Mouse (Mus musculus): ENCODE measurements around the gene Slc44a2. TPM values are rescaled to one million over a fixed set of nuclear protein-coding genes. Genes with fewer than 3 reads are reported as not detected.

Slc44a2 gene
- polyA plus RNA-seq, 1 experiment from 2014 or later, result 74.4 TPM

DNA sequence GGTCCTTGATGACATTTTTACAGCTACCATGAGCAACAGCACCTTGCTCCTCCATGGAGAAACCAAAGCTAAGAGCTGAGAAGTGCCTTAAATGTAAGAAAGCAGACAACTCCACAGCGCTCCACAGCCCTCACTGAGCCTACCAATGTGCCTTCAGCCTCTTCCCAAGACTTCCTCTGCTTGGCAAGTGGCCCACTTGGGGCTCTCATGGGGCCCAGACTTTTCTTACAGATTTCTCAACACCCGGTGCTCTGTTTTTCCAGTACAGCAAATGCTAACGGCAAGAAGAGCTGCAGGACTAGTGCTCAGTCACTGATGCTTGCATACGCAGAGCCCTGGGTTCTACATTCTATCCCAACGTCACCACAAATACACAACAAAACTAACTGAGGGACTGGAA is 42.7 kb upstream of the Slc44a2 start:
- H3K4me3 ChIP-seq (ENCODE audit: low read length), result no peak overlapping the region
- peaks cover 12% of the 10 kb centered on the region for H3K4me1 ChIP-seq (ENCODE audit: control insufficient read depth, insufficient read depth, low read length)
- no peak overlapping the region for H3K27ac ChIP-seq (ENCODE audit: low read length)
- no peak overlapping the region for H3K4me2 ChIP-seq (ENCODE audit: low read depth, low read length)
- no peaks in the 10 kb centered on the region for H3K9me3 ChIP-seq (replicated peaks; ENCODE audit: control insufficient read depth, low read length)
- no peak overlapping the region for H3K9ac ChIP-seq (ENCODE audit: low read length)
- H3K27me3 ChIP-seq (ENCODE audit: control insufficient read depth, insufficient read depth, low read length), result no peaks in the 10 kb centered on the region
- ATAC-seq (replicated peaks; ENCODE audit: extremely low read depth, insufficient read depth, low FRiP score), result no peak
- WGBS, result 87% methylated on average over 5 of the region's 5 CpGs
- H3K36me3 ChIP-seq (ENCODE audit: control insufficient read depth, insufficient read depth), result peaks cover 73% of the 10 kb centered on the region

DNA sequence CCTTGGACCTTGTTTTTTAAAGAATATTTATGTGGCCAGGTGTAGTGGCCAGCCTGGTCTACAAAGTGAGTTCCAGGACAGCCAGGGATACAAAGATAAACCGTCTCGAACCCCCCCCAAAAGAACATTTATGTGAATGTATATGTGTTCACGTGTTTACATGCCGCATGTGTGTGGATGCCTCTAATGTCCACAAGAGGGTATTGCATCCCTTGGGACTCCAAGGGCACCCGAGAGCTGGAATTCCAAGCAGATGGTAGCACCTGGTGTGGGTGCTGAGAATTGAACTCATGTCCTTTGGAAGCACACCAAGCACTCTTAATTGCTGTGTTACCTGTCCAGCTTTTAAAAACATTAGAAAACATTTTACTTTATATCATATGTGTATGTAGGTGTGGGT is 36.9 kb upstream of the Slc44a2 start:
- Histone ChIP-seq H3K9me3 (replicated peaks; ENCODE audit: control insufficient read depth, low read length) (no peaks in the 10 kb centered on the region), H3K27ac (ENCODE audit: low read length) (no peak overlapping the region), H3K4me2 (ENCODE audit: low read depth, low read length) (no peak overlapping the region), H3K9ac (ENCODE audit: low read length) (no peak overlapping the region), H3K27me3 (ENCODE audit: control insufficient read depth, insufficient read depth, low read length) (no peaks in the 10 kb centered on the region), H3K4me1 (ENCODE audit: control insufficient read depth, insufficient read depth, low read length) (peaks cover 13% of the 10 kb centered on the region), H3K36me3 (ENCODE audit: control insufficient read depth, insufficient read depth) (peaks cover 44% of the 10 kb centered on the region), H3K4me3 (ENCODE audit: low read length) (no peak overlapping the region)
- 92% methylated on average over 5 of the region's 5 CpGs for WGBS
- no peak for ATAC-seq (replicated peaks; ENCODE audit: extremely low read depth, insufficient read depth, low FRiP score)

- Histone ChIP-seq H3K4me1 (ENCODE audit: control insufficient read depth, insufficient read depth, low read length) (peaks cover 17% of the 10 kb centered on the region), H3K9me3 (replicated peaks; ENCODE audit: control insufficient read depth, low read length) (no peaks in the 10 kb centered on the region), H3K27ac (ENCODE audit: low read length) (no peak overlapping the region), H3K4me3 (ENCODE audit: low read length) (no peak overlapping the region), H3K36me3 (ENCODE audit: control insufficient read depth, insufficient read depth) (peaks cover 44% of the 10 kb centered on the region), H3K27me3 (ENCODE audit: control insufficient read depth, insufficient read depth, low read length) (no peaks in the 10 kb centered on the region), H3K4me2 (ENCODE audit: low read depth, low read length) (no peak overlapping the region), H3K9ac (ENCODE audit: low read length) (no peak overlapping the region)
- no peak for ATAC-seq (replicated peaks; ENCODE audit: extremely low read depth, insufficient read depth, low FRiP score)
- WGBS, result 82% methylated on average over 3 of the region's 3 CpGs
These were observed 36.5 kb upstream of the Slc44a2 start for GRCm38 (mm10) chr9:21283994-21284393.

GRCm38 (mm10) chr9:21286753-21287152 is 33.7 kb upstream of the Slc44a2 start:
- Histone ChIP-seq H3K9me3 (replicated peaks; ENCODE audit: control insufficient read depth, low read length) (no peaks in the 10 kb centered on the region), H3K27ac (ENCODE audit: low read length) (no peak overlapping the region), H3K36me3 (ENCODE audit: control insufficient read depth, insufficient read depth) (peaks cover 22% of the 10 kb centered on the region), H3K9ac (ENCODE audit: low read length) (peak overlapping the region; percentile 87), H3K27me3 (ENCODE audit: control insufficient read depth, insufficient read depth, low read length) (no peaks in the 10 kb centered on the region), H3K4me2 (ENCODE audit: low read depth, low read length) (peak overlapping the region; percentile 80), H3K4me3 (ENCODE audit: low read length) (peak overlapping the region; percentile 87), H3K4me1 (ENCODE audit: control insufficient read depth, insufficient read depth, low read length) (peaks cover 29% of the 10 kb centered on the region)
- 33% methylated on average over 3 of the region's 3 CpGs for WGBS
- no peak for ATAC-seq (replicated peaks; ENCODE audit: extremely low read depth, insufficient read depth, low FRiP score)

GRCm38 (mm10) chr9:21287571-21288402 is 32.7 kb upstream of the Slc44a2 start, which contains the start of gene Kri1:
Kri1 (minus strand) TSS chr9:21287969.
- Histone ChIP-seq H3K4me1 (ENCODE audit: control insufficient read depth, insufficient read depth, low read length) (peaks cover 29% of the 10 kb centered on the region), H3K27ac (ENCODE audit: low read length) (peak within 1 kb of the TSS; percentile 94), H3K4me3 (ENCODE audit: low read length) (peak within 1 kb of the TSS; percentile 87), H3K36me3 (ENCODE audit: control insufficient read depth, insufficient read depth) (peaks cover 15% of the 10 kb centered on the region), H3K9ac (ENCODE audit: low read length) (peak within 1 kb of the TSS; percentile 87), H3K4me2 (ENCODE audit: low read depth, low read length) (peak within 1 kb of the TSS; percentile 80), H3K9me3 (replicated peaks; ENCODE audit: control insufficient read depth, low read length) (no peaks in the 10 kb centered on the region), H3K27me3 (ENCODE audit: control insufficient read depth, insufficient read depth, low read length) (no peaks in the 10 kb centered on the region)
- WGBS, result under 1% methylated on average over 59 of the region's 59 CpGs
- peak; percentile 75 for ATAC-seq (replicated peaks; ENCODE audit: extremely low read depth, insufficient read depth, low FRiP score)

DNA sequence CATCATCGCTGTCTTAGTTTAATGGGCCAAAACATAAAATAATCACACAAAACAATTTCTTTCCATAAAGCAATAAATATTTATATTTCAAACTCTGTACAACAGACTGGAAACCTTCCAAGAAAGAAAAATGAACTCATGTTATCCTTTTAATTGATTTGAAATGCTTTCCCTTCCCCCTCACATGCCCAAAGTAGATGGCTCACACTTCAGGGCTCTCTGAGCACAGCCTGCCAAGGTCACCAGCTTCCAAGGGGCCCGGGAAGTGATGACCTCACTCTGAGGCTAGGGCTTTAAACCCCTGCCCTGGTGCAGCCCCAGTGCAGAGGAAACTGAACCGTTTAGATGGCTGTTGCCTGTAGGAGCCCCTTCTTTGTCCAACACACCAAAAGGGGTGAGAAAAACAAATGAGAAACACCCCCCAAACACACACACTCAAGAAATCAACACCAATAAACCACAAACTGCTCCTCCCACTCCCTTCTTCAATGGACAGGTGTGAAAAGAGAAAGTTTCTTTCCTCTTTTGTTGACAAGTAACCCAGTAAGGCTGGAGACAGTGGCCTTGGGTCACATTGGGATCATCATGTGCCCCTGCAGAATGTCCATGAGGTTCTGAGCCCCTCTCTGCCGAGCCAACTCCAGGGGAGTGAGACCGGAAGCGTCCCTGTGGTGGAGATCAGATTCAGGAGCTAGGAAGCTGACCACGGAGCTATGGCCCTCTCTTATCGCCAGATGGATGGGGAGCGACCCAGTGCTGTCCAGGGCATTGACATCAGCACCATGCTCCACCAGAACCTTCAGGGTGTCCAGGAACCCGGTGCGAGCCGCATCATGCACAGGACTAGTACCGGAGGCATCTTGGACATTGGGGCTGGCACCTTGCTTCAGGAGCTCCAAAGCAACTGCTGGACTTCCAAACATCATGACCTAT is 31.8 kb upstream of the Slc44a2 start:
- Histone ChIP-seq H3K4me2 (ENCODE audit: low read depth, low read length) (peak overlapping the region; percentile 71), H3K4me3 (ENCODE audit: low read length) (peak overlapping the region; percentile 87), H3K4me1 (ENCODE audit: control insufficient read depth, insufficient read depth, low read length) (peaks cover 29% of the 10 kb centered on the region), H3K27me3 (ENCODE audit: control insufficient read depth, insufficient read depth, low read length) (no peaks in the 10 kb centered on the region), H3K9ac (ENCODE audit: low read length) (peak overlapping the region; percentile 59), H3K9me3 (replicated peaks; ENCODE audit: control insufficient read depth, low read length) (no peaks in the 10 kb centered on the region), H3K27ac (ENCODE audit: low read length) (peak overlapping the region; percentile 94), H3K36me3 (ENCODE audit: control insufficient read depth, insufficient read depth) (peaks cover 12% of the 10 kb centered on the region)
- 67% methylated on average over 13 of the region's 13 CpGs for WGBS
- no peak for ATAC-seq (replicated peaks; ENCODE audit: extremely low read depth, insufficient read depth, low FRiP score)

DNA sequence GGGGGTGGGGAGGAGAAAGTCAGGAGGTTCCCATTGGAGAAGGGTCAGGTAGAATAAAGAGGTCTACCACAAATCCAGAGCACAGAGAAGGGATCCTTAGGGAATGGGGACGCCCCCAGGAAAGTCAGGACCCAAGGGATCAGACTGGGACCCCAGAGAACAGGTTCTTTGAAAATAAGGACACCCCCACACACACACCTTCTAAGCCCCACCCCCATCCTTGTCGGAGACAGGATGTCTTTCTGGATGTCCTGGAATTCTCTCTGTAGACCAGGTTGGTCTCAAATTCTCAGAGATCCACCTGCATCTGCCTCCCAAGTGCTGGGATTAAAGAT is 31.2 kb upstream of the Slc44a2 start:
- H3K4me2 ChIP-seq (ENCODE audit: low read depth, low read length), result peak overlapping the region; percentile 71
- H3K4me3 ChIP-seq (ENCODE audit: low read length), result peak overlapping the region; percentile 87
- H3K27ac ChIP-seq (ENCODE audit: low read length), result no peak overlapping the region; the same call in 1 of the 2 replicates
- H3K9me3 ChIP-seq (replicated peaks; ENCODE audit: control insufficient read depth, low read length), result no peaks in the 10 kb centered on the region
- peaks cover 29% of the 10 kb centered on the region for H3K4me1 ChIP-seq (ENCODE audit: control insufficient read depth, insufficient read depth, low read length)
- H3K27me3 ChIP-seq (ENCODE audit: control insufficient read depth, insufficient read depth, low read length), result no peaks in the 10 kb centered on the region
- peaks cover 6% of the 10 kb centered on the region; the same call in 1 of the 2 replicates for H3K36me3 ChIP-seq (ENCODE audit: control insufficient read depth, insufficient read depth)
- H3K9ac ChIP-seq (ENCODE audit: low read length), result no peak overlapping the region; the same call in none of the 2 replicates
- 86% methylated on average over 2 of the region's 2 CpGs for WGBS
- no peak for ATAC-seq (replicated peaks; ENCODE audit: extremely low read depth, insufficient read depth, low FRiP score)

DNA sequence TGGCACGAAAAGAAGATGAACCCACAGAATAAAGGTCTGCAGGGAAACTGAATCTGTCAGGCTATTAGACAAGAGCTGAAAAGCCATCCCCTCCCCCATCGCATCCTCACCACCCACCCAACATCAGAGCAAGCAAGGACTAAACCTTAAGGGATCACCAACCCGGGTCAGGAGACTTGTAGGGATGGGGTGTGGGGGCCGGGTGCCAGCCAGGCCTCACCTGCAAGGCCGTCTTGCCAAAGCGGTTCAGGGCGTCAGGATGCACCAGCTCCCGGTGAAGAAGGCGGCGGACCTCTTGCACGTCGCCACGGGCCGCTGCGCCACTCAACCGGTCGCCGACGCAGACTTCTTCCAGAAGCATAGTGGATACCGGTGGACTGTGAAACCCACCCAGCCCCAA is 29.9 kb upstream of the Slc44a2 start:
- H3K4me2 ChIP-seq (ENCODE audit: low read depth, low read length), result peak overlapping the region; percentile 71
- 1% methylated on average over 20 of the region's 20 CpGs for whole genome bisulfite sequencing

More for the DNA sequence above, 29.9 kb upstream of the Slc44a2 start:
- H3K4me3 ChIP-seq (ENCODE audit: low read length), result peak overlapping the region; percentile 81
- no peaks in the 10 kb centered on the region for H3K36me3 ChIP-seq (ENCODE audit: control insufficient read depth, insufficient read depth)
- H3K27me3 ChIP-seq (ENCODE audit: control insufficient read depth, insufficient read depth, low read length), result no peaks in the 10 kb centered on the region
- peak overlapping the region; percentile 85 for H3K9ac ChIP-seq (ENCODE audit: low read length)
- no peak for ATAC-seq (replicated peaks; ENCODE audit: extremely low read depth, insufficient read depth, low FRiP score)
- H3K9me3 ChIP-seq (replicated peaks; ENCODE audit: control insufficient read depth, low read length), result no peaks in the 10 kb centered on the region
- H3K27ac ChIP-seq (ENCODE audit: low read length), result peak overlapping the region; percentile 80
- peaks cover 29% of the 10 kb centered on the region for H3K4me1 ChIP-seq (ENCODE audit: control insufficient read depth, insufficient read depth, low read length)
